Mouse (Mus musculus) erythroblast, embryonic 14.5 days (primary cell): ENCODE data around the gene Lhx6.

Source experiments
- GATA1 ChIP-seq: IDR thresholded peaks from 2 replicates; pipeline ENCODE4 v1.6.1; 2012; ENCODE audit warnings: low read length, inconsistent platforms, mixed read lengths
- TAL1 ChIP-seq: IDR thresholded peaks from 3 replicates; pipeline ENCODE4 v1.6.1; 2012; ENCODE audit warnings: low read length, inconsistent platforms, mixed read lengths

- TF ChIP-seq TAL1 (no peak), GATA1 (no peak)
Observed at GRCm38 (mm10) chr2:36053249-36053648, 52.0 kb downstream of the Lhx6 start.
